Mouse (Mus musculus) lung, embryonic 14.5 days (tissue): ENCODE results near the gene Tedc1. TPM values are rescaled to one million over a fixed set of nuclear protein-coding genes. Genes with fewer than 3 reads are reported as not detected.

Experiments used
- ATAC-seq: fragments of 200-750 bp; cut with Nextera tagmentation; 2 replicates; pipeline ENCODE4 v1.8.0; 2017; ENCODE audit warnings: mild to moderate bottlenecking, moderate TSS enrichment, moderate library complexity; ENCODE audit not compliant: insufficient read depth
- DNase-seq: peaks from one replicate; pipeline ENCODE4 v3.0.0-alpha.2; 2015
- H3K27ac ChIP-seq: fragments of 300-500 bp; sonication (generic); 2 replicates; pipeline ENCODE4 v1.5.1; 2014; ENCODE audit warnings: low read depth, mild to moderate bottlenecking, moderate library complexity
- H3K27me3 ChIP-seq: fragments of 300-500 bp; sonication (generic); 2 replicates; pipeline ENCODE4 v1.6.1; 2014; ENCODE audit warnings: low read length, control low read depth; ENCODE audit not compliant: insufficient read depth
- H3K36me3 ChIP-seq: fragments of 300-500 bp; sonication (generic); 2 replicates; pipeline ENCODE4 v1.6.1; 2014; ENCODE audit warnings: control low read depth; ENCODE audit not compliant: insufficient read depth
- H3K4me1 ChIP-seq: fragments of 300-500 bp; sonication (generic); 2 replicates; pipeline ENCODE4 v1.6.1; 2014; ENCODE audit warnings: antibody characterized with exemption, control low read depth; ENCODE audit not compliant: insufficient read depth
- H3K4me2 ChIP-seq: fragments of 300-500 bp; sonication (generic); 2 replicates; pipeline ENCODE4 v1.6.1; 2014; ENCODE audit warnings: mild to moderate bottlenecking
- H3K4me3 ChIP-seq: fragments of 300-500 bp; sonication (generic); 2 replicates; pipeline ENCODE4 v1.5.1; 2014; ENCODE audit warnings: low read depth, low read length
- H3K9ac ChIP-seq: fragments of 300-500 bp; sonication (generic); 2 replicates; pipeline ENCODE4 v1.6.1; 2014
- H3K9me3 ChIP-seq: fragments of 300-500 bp; sonication (generic); 2 replicates; pipeline ENCODE4 v1.6.1; 2016; ENCODE audit warnings: low read depth, low read length, control low read depth
- CTCF ChIP-seq: IDR thresholded peaks from 2 replicates; pipeline ENCODE4 v1.5.1; 2016; ENCODE audit warnings: antibody characterized with exemption, low read depth
- WGBS: fragments of 180-500 bp; shearing (Covaris S2); extraction: QIAGEN DNeasy Blood & Tissue Kit; methylation state at CpG from one replicate; pipeline ENCODE4 v1.1.7; 2014; 5-methylcytosine and 5-hydroxymethylcytosine counted together
- polyA plus RNA-seq: library from polyadenylated mRNA; unstranded; fragments of >200 nt; fragmentation: Nextera tagmentation; extraction: Ambion mirVana; gene quantifications from 2 replicates; pipeline ENCODE4 v1.2.1, GENCODE M21; 2014

Gene Tedc1
- polyA plus RNA-seq, 1 experiment from 2014 or later, result 35.1 TPM

DNA sequence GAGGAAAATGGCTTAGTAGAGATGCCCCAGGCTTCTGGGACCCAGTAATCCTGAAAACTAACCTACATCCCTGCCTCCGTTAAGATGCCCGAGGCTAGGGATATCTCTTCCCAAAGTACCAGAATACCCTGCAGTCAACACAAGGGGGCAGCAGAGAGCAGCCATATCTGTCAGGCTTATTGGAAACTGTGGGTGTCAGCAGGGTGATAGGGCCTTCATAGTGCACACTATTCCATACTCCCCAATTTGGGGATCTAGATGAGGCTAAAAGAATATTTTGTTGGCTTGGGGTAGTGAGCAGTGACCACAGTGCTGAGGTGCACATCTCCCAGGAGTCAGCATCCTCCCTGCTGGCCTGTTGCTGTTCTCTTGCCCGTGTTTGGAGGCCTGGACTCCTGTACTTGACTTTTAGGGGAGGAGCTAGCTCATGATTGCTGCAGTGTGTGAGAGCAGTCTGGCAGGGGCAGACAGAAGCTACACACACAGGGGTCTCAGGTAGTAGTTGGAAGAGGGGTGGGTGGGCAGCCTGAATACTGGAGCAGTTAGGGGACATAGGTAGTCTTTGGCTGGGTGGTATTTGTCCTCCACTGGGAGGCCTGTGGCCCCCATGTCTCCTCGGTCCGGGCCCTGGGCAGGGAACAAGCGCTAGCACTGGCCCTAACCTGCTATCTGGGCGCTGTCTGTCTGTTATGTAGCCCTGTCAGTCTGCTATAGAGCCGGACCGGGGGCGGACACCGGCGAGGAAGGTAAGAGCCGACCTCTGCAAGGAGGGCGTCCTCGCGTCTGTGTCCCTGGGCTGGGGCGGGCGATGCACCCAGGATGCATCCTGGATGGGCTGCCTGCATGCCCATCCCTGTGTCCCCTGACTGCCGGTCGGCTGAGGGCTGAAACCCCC is 36.5 kb upstream of the Tedc1 start:
- no peak overlapping the region for H3K4me3 ChIP-seq
- no peak overlapping the region for H3K4me2 ChIP-seq
- TF ChIP-seq CTCF, result peak; percentile 97
- no peak overlapping the region for H3K27ac ChIP-seq
- peak; percentile 81 for ATAC-seq
- peak; percentile 92 for DNase-seq
- peaks cover 89% of the 10 kb centered on the region for H3K36me3 ChIP-seq
- H3K9me3 ChIP-seq, result no peaks in the 10 kb centered on the region
- WGBS, result 85% methylated on average over 20 of the region's 20 CpGs
- no peaks in the 10 kb centered on the region for H3K4me1 ChIP-seq
- H3K27me3 ChIP-seq, result no peaks in the 10 kb centered on the region
- no peak overlapping the region for H3K9ac ChIP-seq

DNA sequence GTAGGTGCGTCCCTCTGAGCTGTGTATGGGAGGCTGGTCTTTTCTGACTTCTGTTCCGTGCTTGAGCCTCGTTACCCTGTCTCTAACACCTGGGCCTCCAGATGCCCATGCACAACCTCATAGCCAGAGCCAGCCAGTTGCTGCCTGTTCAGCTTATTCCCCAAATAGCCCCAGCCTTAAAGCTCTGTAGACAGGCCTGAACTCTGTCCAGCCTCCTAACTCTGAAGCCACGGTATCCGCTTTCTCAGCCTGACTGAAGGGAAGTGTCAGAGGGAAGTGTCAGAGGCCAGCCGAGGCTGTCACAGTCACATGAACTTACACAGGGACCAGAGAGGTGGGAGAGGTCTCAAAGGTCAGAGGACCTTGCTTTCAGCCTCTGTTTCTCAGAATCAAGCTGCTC is 31.5 kb upstream of the Tedc1 start:
- 80% methylated on average over 6 of the region's 6 CpGs for WGBS
- Histone ChIP-seq H3K4me1 (no peaks in the 10 kb centered on the region), H3K36me3 (peaks cover 99% of the 10 kb centered on the region), H3K27me3 (no peaks in the 10 kb centered on the region), H3K9ac (no peak overlapping the region), H3K4me2 (no peak overlapping the region), H3K27ac (no peak overlapping the region), H3K9me3 (no peaks in the 10 kb centered on the region), H3K4me3 (no peak overlapping the region)
- no peak for TF ChIP-seq CTCF
- no peak for ATAC-seq
- no peak for DNase-seq

DNA sequence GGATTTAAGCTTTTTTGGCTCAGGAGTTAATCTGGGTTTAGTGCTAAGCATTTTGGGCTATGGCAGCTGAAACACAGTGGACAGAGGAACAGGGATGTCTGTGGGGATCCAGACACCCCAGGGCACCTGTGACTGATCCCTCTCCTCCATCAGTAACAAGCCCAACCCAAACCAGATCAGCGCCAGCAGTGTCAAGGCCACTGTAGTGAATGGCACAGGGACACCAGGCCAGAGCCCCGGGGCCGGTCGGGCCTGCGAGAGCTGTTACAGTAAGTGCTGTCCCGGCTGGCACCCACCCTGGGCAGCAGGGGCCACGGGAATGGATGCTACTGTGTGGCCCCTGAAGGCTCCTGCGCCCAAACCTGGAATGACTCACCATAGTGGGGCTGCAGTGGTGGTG is 25.5 kb upstream of the Tedc1 start:
- DNase-seq (no peak), ATAC-seq (no peak)
- no peaks in the 10 kb centered on the region for H3K27me3 ChIP-seq
- H3K4me2 ChIP-seq, result no peak overlapping the region
- no peak overlapping the region for H3K9ac ChIP-seq
- WGBS, result 94% methylated on average over 8 of the region's 8 CpGs
- no peak overlapping the region for H3K27ac ChIP-seq
- no peaks in the 10 kb centered on the region for H3K4me1 ChIP-seq
- no peak overlapping the region for H3K4me3 ChIP-seq
- no peaks in the 10 kb centered on the region for H3K9me3 ChIP-seq
- H3K36me3 ChIP-seq, result peaks cover 100% of the 10 kb centered on the region
- TF ChIP-seq CTCF, result no peak

DNA sequence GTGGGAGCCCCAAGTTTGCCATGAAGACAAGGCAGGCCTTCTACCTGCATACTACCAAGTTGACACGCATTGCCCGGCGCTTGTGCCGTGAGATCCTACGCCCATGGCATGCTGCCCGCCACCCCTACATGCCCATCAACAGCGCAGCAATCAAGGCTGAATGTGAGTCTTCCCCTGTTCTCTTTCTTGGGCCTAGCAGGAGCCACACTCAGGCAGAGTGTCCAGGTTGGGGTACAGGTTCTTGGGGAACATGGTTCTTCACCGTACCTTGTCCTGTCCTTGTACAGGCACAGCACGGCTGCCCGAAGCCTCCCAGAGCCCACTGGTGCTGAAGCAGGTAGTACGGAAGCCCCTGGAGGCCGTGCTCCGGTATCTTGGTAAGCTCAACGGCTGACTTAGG is 24.6 kb upstream of the Tedc1 start:
- no peak for ATAC-seq
- no peak overlapping the region for H3K27ac ChIP-seq
- TF ChIP-seq CTCF, result no peak
- H3K9ac ChIP-seq, result no peak overlapping the region
- no peaks in the 10 kb centered on the region for H3K4me1 ChIP-seq
- H3K4me3 ChIP-seq, result no peak overlapping the region
- H3K36me3 ChIP-seq, result peaks cover 100% of the 10 kb centered on the region
- DNase-seq, result no peak
- no peak overlapping the region for H3K4me2 ChIP-seq
- H3K27me3 ChIP-seq, result no peaks in the 10 kb centered on the region
- WGBS, result 93% methylated on average over 14 of the region's 14 CpGs
- H3K9me3 ChIP-seq, result no peaks in the 10 kb centered on the region

DNA sequence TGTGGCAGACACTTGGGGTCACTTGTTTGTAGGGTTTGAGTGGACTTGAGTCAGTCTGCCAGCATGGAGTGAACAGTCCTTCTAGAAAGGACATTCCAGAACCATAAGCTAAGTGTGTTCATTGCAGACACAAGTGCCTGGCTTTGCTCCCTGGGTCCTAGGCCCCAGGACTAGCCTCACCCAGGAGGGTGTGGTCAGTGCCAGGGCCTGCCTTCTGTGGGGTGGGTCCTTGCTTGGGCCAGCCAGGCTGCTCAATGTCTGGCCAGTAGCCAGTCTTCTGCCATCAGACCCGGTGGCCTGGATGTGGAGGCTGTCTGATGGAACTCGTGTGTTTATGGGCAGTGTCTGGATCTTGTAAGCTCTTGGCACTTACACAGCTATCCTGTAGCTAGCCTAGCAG is 23.7 kb upstream of the Tedc1 start:
- Histone ChIP-seq H3K9ac (no peak overlapping the region), H3K36me3 (peaks cover 100% of the 10 kb centered on the region), H3K4me3 (no peak overlapping the region), H3K9me3 (no peaks in the 10 kb centered on the region), H3K4me2 (no peak overlapping the region), H3K27me3 (no peaks in the 10 kb centered on the region), H3K4me1 (no peaks in the 10 kb centered on the region), H3K27ac (peak overlapping the region; percentile 24; the same call in 1 of the 2 replicates)
- ATAC-seq (peak; percentile 72), DNase-seq (peak; percentile 64)
- 34% methylated on average over 2 of the region's 2 CpGs for WGBS
- no peak for TF ChIP-seq CTCF

DNA sequence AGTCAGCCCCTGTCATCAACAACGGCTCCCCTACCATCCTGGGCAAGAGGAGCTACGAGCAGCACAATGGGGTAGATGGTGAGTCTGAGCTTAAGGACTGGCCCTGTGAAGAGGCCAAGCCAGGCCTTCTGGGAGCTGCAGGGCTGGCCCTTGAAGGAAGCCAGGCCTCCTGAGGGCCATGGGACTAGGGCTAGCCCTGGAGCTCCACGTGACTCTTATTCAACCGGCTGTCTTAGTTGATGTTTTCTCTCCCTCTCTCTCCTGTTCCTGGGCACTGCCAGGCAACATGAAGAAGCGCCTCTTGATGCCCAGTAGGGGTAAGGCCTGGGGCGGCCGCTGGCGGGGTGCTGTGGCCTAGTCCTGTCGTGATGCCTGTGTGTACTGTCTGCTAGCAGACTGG is 23.0 kb upstream of the Tedc1 start:
- ATAC-seq (no peak; the same call in 1 of the 2 replicates), DNase-seq (no peak)
- no peaks in the 10 kb centered on the region for H3K9me3 ChIP-seq
- peaks cover 100% of the 10 kb centered on the region for H3K36me3 ChIP-seq
- TF ChIP-seq CTCF, result no peak
- H3K27ac ChIP-seq, result no peak overlapping the region
- no peak overlapping the region for H3K9ac ChIP-seq
- no peak overlapping the region for H3K4me3 ChIP-seq
- H3K4me2 ChIP-seq, result no peak overlapping the region
- H3K27me3 ChIP-seq, result no peaks in the 10 kb centered on the region
- 90% methylated on average over 9 of the region's 9 CpGs for WGBS
- H3K4me1 ChIP-seq, result no peaks in the 10 kb centered on the region

DNA sequence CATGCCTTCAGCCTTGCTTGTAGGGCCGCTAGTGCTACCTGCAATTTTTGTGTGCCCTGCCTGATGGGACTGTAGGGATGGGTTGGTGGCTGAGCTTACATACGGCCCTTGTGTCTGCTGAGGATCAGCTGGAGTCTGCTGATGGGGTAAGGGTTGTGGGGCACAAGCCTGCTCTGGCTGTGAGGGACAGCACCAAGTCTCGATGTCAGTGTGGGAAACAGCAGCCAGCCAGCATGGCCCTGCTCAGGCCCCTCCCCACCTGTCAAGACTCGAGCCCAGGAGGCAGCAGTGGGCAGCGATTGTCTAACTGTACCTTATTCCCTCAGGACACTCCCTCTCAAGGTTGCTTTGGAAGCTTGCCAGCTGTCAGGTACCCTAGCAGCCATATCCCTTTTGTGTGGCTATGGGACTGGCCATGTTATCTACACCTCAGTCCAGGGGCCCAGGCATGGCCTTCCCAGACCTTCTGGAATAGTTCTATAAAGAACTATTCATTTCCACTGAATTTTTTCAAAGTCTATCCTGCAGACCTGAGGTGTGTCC is 22.3 kb upstream of the Tedc1 start:
- Histone ChIP-seq H3K4me1 (peaks cover 3% of the 10 kb centered on the region), H3K27ac (no peak overlapping the region), H3K4me3 (no peak overlapping the region), H3K36me3 (peaks cover 99% of the 10 kb centered on the region), H3K9me3 (no peaks in the 10 kb centered on the region), H3K27me3 (no peaks in the 10 kb centered on the region), H3K9ac (no peak overlapping the region), H3K4me2 (no peak overlapping the region)
- DNase-seq, result no peak
- WGBS, result 68% methylated on average over 5 of the region's 5 CpGs
- no peak for TF ChIP-seq CTCF
- ATAC-seq, result no peak
